Mouse (Mus musculus): ENCODE results near the gene C5ar2.

The C5ar2 gene

DNA sequence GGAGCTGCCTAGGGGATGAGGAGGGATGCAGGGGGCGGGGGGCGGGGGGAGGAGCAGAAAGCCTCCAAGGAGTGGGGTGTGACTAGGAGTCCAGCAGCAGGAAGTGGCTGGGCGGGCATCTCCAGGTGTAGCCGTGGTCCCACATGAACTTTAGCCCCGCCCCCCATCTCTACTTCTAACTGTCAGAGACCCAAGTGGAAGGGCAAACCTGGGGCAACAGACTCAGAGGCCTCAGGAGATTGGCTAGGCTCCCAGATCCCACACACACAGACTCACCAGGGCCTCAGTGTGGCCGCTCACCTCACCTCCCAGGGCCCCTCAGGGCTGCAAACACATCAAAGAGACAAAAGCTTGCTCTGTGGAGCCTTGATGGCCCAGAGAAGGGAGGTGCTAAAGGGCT, 47.3 kb downstream of the C5ar2 start:
- no peak for DNase-seq

GRCm38 (mm10) chr7:16193702-16194101, 50.3 kb downstream of the C5ar2 start:
- DNase-seq: no peak

DNA sequence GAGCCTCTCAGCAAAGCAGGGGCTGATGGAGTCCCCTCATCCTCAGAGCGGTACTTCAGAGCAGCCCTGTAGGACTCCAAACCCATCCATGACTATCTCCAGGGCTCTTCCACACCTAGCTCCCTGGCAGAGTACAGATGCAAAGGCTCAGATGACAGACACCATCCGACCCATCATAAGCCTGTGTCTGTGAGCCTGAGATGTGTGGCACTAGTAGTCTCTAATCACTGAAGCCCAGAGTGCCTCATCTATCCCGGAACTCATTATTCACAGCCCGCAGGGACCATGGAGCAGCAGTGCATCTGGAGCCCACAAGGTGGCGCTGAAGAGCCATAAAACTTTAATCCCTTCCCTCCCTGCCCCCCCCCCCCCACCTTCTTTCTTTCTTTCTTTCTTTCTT, 51.6 kb downstream of the C5ar2 start:
- peak; percentile 65 for DNase-seq

GRCm38 (mm10) chr7:16187494-16187893, 56.5 kb downstream of the C5ar2 start:
- no peak for DNase-seq

Data from kidney, adult 11 months (tissue).